Mouse (Mus musculus) MEL (cell line): ENCODE measurements around the gene Cadm3.

ENCODE experiments used
- CTCF ChIP-seq, 3 experiments: IDR thresholded peaks in 2 of 3; conservative IDR thresholded peaks in 1 of 3; 2 replicates each; pipeline ENCODE4 v1.5.1; 2011 to 2012; ENCODE audit warnings: low read length in 3 of 3, low read depth in 2 of 3, mild to moderate bottlenecking in 2 of 3, improper control_type of control experiment in 1 of 3, inconsistent platforms in 1 of 3, mixed read lengths in 1 of 3, moderate library complexity in 1 of 3; ENCODE audit not compliant: control insufficient read depth in 1 of 3, insufficient read depth in 1 of 3, poor library complexity in 1 of 3, severe bottlenecking in 1 of 3
- MAX ChIP-seq: IDR thresholded peaks from 2 replicates; pipeline ENCODE4 v1.6.1; 2011; ENCODE audit warnings: low read length, improper control_type of control experiment
- ZC3H11A ChIP-seq: IDR thresholded peaks from 2 replicates; pipeline ENCODE4 v1.6.1; 2012; ENCODE audit warnings: low read depth, mild to moderate bottlenecking, inconsistent platforms, low read length, improper control_type of control experiment

GRCm38 (mm10) chr1:173317925-173318477 lies 49.5 kb downstream of the Cadm3 start:
- TF ChIP-seq MAX (no peak), ZC3H11A (no peak), CTCF (IDR thresholded peaks at IDR 0.05 in 2 of 3, conservative IDR thresholded peaks at IDR 0.05 in 1 of 3; ENCODE audit: control insufficient read depth in 1 of 3, insufficient read depth in 1 of 3, low read depth in 2 of 3, low read length in 3 of 3, poor library complexity in 1 of 3, severe bottlenecking in 1 of 3) (no peak)
